ENCODE assay signal across 8 mouse cellular contexts in the genomic region with DNA sequence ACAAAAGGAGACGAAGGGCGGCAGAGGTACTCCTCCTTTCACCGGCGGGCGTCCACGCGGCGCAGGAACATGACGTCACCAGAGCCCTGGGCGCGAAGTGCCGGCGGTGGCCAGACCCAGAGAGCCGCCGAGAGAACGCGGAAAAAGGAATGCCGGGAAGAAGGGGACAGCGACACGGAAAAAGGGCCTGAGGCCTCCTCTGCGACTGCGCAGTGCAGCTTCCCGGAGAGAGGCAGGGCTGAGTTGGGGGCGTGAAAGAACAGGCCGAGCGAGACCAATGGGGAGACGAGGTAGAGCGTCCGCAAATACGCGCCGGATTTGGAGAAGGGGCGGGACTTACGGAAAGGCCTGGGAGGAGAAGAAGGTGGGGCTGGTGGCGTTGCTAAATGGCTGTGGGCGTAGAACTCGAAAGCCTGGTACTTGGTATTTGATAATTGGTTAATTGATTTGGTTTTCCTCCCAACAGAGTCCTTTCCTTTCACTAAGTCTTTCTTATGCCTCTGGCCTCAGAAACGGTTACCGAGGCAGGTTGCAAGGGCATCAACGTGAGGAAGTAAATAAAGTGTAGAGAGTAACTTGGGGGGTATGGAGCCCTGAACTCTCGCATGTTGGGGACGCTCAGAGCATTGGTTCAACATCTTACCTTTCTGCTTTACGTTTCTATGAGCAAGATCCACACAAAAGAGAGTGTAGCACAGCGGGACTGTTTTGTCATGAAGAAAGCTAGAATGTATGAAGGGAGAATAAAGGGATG. TPM values are rescaled to one million over a fixed set of nuclear protein-coding genes. Genes with fewer than 3 reads are reported as not detected.
DNase-seq lines count a peak whose midpoint lies in the region; ATAC-seq lines count a peak whose summit lies in the region.

TSS of gene Mmgt1 (minus strand) at position 183 of the 754 bp plus-strand sequence.

- H3K4me2 ChIP-seq in hindbrain, embryonic 15.5 days: peak within 1 kb of the TSS; percentile 57

- H3K9me3 ChIP-seq in hindbrain, embryonic 15.5 days: no peaks in the 10 kb centered on the region

- no peaks in the 10 kb centered on the region for H3K27me3 ChIP-seq in hindbrain, embryonic 15.5 days

- H3K27ac ChIP-seq in hindbrain, embryonic 15.5 days (replicated peaks): peak within 1 kb of the TSS; percentile 84

- H3K36me3 ChIP-seq in hindbrain, embryonic 15.5 days: no peaks in the 10 kb centered on the region

- H3K4me3 ChIP-seq in hindbrain, embryonic 15.5 days: peak within 1 kb of the TSS; percentile 71

- peaks cover 10% of the 10 kb centered on the region for H3K4me1 ChIP-seq in hindbrain, embryonic 15.5 days (replicated peaks)

- WGBS in hindbrain, embryonic 15.5 days: 12% methylated on average over 44 of the region's 44 CpGs

- DNase-seq in T-cell, adult 2 months (ENCODE audit: low spot score): peak; percentile 89
- DNase-seq in cerebellum, postnatal 36 days: peak; percentile 88 to 90
- peak; percentile 91 to 92 for DNase-seq in frontal cortex, postnatal 36 days (ENCODE audit: low spot score in 2 of 2)
- peak; percentile 84 for DNase-seq in left cerebral cortex, adult 11 months (ENCODE audit: low spot score)
- peak; percentile 93 to 97 for DNase-seq in lung, postnatal 4 days
- peak; percentile 86 for DNase-seq in retina, postnatal 7 days (ENCODE audit: low read depth, low spot score)
- DNase-seq in urinary bladder, adult 2 months (ENCODE audit: low spot score): peak; percentile 74

- H3K9ac ChIP-seq in hindbrain, embryonic 15.5 days: peak within 1 kb of the TSS; percentile 70

- ATAC-seq in hindbrain, embryonic 15.5 days (ENCODE audit: low FRiP score, low read depth): peak; percentile 99

RNA-seq across cellular contexts. Expression of gene Mmgt1, which starts in this region (rescaled TPM):
- polyA plus RNA-seq in hindbrain, embryonic 15.5 days (2015; fragmentation: Nextera tagmentation; extraction: Ambion mirVana): 53.6 and 55.3 TPM in 2 replicates
- 17.1 and 17.3 TPM in 2 replicates for polyA plus RNA-seq in urinary bladder, adult 2 months (2012; rRNA removed)

Comparison
In these comparisons a context has a peak if more than half of its experiments do, and no peak if none do; other contexts are left out.
1. Peak in every context shown above with its lines: DNase-seq, ATAC-seq, H3K4me3 ChIP-seq and H3K27ac ChIP-seq.